Mouse (Mus musculus) adrenal gland, adult 8-10 months (tissue): ENCODE data around the gene Nbl1. TPM values are rescaled to one million over a fixed set of nuclear protein-coding genes. Genes with fewer than 3 reads are reported as not detected.

Experiments used
- DNase-seq: peaks from one replicate; pipeline ENCODE4 v3.0.0; 2022
- total RNA-seq, 4 experiments: library from RNA; stranded (reverse); gene quantifications; 2 replicates each; pipeline ENCODE4 v1.2.4; 2022

The Nbl1 gene
- total RNA-seq, result 10 to 100 TPM; 55.4 to 73.9 (median 64.2) TPM

GRCm38 (mm10) chr4:139092356-139093195 lies at the start of gene Nbl1:
Nbl1 (minus strand) TSS chr4:139092993.
- DNase-seq, result peak; percentile 42

DNA sequence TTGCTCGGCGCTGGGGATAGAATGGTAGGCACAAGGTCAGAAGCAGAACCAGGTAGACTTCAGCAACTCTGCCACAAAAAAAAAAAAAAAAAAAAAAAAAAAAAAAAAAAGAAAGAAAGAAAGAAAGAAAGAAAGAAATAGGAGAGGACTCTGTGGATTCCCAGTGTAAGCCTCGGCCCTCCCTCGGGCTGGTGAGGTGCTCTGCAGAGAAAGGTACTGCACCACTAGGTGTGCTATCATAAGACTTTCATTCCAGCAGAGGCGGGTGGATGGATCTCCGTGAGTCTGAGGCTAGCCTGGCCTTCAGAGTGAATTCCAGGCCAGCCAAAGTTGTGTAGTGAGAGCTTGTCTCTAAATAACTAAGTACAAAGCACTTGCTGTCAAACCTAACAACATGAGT lies 49.0 kb upstream of the Nbl1 start:
- no peak for DNase-seq

DNA sequence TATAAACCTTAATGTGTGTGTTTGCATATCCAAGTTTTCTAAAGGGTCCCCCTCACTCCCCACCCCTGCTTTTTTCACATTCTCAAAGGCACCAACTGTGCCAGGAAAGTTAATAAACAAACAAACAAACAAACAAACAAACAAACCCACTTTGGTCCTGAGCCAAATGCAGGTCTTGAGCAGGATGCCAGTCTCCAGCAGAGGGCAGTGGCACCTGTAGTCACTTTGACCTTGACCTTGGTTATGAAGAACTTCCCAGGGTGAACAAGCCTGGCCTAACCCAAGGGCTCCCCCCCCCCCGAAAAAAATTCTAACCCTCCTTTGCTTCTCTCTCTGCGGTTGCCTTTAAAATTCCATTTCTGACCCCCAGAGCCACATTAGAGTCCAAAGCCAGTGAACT lies 47.5 kb upstream of the Nbl1 start:
- DNase-seq, result no peak

DNA sequence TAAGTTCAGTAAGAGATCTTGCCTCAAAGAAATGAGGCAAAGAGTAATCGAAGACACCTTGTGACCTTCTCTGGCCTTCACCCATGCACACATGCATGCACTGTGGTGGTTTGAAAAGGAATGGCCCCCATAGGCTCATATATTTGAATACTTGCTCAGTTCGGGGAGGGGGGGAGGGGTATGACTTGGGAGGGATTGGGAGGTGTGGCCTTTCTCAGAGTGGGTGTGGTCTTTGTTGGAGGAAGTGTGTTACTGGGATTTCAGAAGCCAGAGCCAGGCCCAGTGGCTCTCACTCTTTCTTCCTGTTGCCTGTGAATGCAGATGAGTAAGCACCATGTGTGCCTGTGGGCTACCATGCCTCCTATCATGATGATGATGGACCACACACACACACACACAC lies 43.2 kb upstream of the Nbl1 start:
- DNase-seq, result no peak

GRCm38 (mm10) chr4:139133109-139133508 lies 40.3 kb upstream of the Nbl1 start:
- no peak for DNase-seq

- no peak for DNase-seq
Observed at GRCm38 (mm10) chr4:139131858-139132672, 39.3 kb upstream of the Nbl1 start.

DNA sequence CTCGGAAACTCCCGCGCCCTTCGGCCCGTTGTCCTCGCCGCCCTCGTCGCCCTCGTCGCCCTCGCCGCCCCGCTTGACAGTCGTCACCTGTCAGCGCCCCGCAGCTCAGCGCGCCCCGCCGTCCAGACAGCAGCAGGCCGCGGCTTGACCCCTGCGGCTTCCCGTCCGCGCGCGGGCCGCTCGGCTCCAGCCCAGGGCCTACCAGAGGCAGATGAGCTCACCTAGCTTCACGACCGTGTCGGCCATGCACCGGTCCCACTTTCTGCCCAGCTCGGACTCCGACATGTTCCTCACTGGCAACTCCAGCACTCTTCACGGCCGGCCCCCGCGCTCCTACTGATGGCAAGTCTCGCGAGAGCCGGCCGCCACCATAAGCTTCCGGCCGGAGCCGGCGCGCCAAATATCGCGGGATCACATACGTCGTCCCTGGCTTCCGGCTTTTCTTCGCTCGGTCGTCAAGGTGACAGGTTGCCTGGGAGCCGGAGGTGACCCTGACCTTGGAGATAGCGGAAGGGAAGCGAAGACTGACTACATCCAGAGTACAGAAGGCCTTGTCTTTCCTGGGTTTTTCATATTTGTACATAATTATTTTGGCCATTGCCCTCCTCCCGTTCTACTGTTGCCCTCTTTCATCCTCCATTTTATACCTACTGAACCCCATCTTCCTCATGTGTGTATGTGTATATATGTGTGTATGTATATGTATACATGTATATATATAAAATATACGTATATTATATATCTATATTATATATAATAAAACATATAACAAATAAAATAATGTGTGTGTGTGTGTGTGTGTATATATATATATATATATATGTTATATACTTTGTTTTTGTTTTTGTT lies 38.1 kb upstream of the Nbl1 start, which contains the start of gene Minos1:
Gene Minos1 (minus strand): TSS at position 413 of the 849 bp plus-strand sequence.
- peak; percentile 98 for DNase-seq

- peak; percentile 34 for DNase-seq
Observed at GRCm38 (mm10) chr4:139129806-139130700, 37.3 kb upstream of the Nbl1 start.

- DNase-seq, result no peak
Observed at GRCm38 (mm10) chr4:139126475-139126874, 33.7 kb upstream of the Nbl1 start.

DNA sequence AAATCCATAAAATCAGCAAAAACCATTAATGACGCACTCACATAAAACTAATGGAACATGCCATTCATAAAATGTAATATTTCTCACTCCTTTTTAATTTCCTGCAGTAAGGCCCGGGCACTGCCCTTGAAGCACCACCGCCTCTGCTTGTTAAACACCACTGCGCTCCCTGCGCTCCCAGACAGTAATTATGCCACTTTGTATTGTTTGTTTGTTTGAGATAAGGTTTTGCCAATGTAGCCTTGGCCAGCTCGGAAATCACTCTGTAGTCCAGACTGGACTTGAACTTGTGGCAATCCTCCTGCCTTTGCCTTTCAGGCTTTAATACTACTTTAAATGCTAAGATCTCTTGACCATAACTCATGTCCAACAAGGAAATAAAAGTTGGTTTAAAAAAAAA lies 32.1 kb upstream of the Nbl1 start:
- no peak for DNase-seq

DNA sequence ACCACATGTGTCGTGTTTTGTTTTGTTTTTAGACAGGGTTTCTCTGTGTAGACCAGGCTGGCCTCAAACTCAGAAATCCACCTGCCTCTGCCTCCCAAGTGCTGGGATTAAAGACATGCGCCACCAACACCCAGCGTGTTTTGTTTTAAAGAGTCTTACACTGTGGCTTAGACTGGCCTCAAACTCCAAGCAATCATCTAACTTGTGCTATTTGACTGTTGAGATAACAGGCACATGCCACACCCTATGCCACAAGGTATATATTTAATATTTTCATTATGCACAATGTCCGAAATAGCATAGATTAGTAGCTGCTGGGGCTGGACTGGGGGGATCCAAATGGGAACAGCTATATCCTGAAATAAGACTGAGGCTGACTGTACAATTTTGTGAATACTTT lies 29.8 kb upstream of the Nbl1 start:
- no peak for DNase-seq

GRCm38 (mm10) chr4:139120998-139121397 lies 28.2 kb upstream of the Nbl1 start:
- no peak for DNase-seq

DNA sequence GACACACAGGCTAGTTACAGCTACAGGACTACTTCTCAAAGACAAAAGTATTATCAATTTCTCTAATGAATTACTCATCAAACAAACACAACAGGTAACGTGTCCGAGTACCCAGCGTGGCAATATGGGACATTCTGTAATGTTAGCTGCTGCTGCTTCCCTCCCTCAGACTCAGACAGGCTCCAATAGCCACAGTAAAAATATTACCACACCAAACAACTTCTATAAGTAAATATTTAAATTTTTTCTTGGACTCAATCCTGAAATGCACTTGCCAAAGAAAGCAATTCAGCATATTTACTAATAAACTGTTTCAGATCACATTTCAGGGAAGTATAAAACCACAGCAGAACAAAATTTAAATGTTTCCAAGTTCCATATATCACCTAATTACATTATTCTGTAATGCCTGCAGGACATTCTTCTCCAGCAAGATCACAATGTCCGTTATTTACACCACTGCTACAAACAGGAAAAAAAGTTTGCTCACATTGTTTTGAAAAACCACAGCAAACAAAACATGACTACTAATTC lies 27.6 kb upstream of the Nbl1 start:
- no peak for DNase-seq

GRCm38 (mm10) chr4:139116356-139117063 lies 23.7 kb upstream of the Nbl1 start:
- DNase-seq, result no peak

GRCm38 (mm10) chr4:139115721-139116120 lies 22.9 kb upstream of the Nbl1 start:
- DNase-seq, result no peak

GRCm38 (mm10) chr4:139112482-139112881 lies 19.7 kb upstream of the Nbl1 start:
- DNase-seq, result no peak

GRCm38 (mm10) chr4:139111421-139111820 lies 18.6 kb upstream of the Nbl1 start:
- no peak for DNase-seq

GRCm38 (mm10) chr4:139110858-139111257 lies 18.1 kb upstream of the Nbl1 start:
- DNase-seq, result no peak

- no peak for DNase-seq
Observed at GRCm38 (mm10) chr4:139105453-139105852, 12.7 kb upstream of the Nbl1 start.

- no peak for DNase-seq
Observed at GRCm38 (mm10) chr4:139101546-139101945, 8.8 kb upstream of the Nbl1 start.

- DNase-seq, result no peak
Observed at GRCm38 (mm10) chr4:139100326-139100725, 7.5 kb upstream of the Nbl1 start.
